ENCODE assay signal across 25 mouse cellular contexts in genomic region chr5:21694854-21695490, GRCm38 (mm10). TPM values are rescaled to one million over a fixed set of nuclear protein-coding genes. Genes with fewer than 3 reads are reported as not detected.
DNase-seq lines count a peak whose midpoint lies in the region; ATAC-seq and TF ChIP-seq lines count a peak whose summit lies in the region.
"Had no signal": no experiment of that assay in that cellular context is flagged by ENCODE, and none has a peak within 500 bp of the region (broad histone marks: within the 10 kb centered on the region; RNA-seq: fewer than 3 reads in every experiment).

No protein-coding gene starts in this region.

- no peaks in the 10 kb centered on the region for H3K27me3 ChIP-seq in lung, embryonic 14.5 days (ENCODE audit: insufficient read depth, low read length)
- H3K27me3 ChIP-seq in intestine, embryonic 14.5 days (replicated peaks; ENCODE audit: control insufficient read depth, insufficient read depth, low read length): no peaks in the 10 kb centered on the region
- H3K27me3 ChIP-seq in stomach, embryonic 15.5 days (replicated peaks): no peaks in the 10 kb centered on the region
- H3K27me3 ChIP-seq: embryonic facial prominence, embryonic 15.5 days; forebrain, embryonic 15.5 days; liver, embryonic 13.5 days; megakaryocyte, embryonic 14.5 days; neural tube, embryonic 13.5 days had no signal

- H3K36me3 ChIP-seq in lung, embryonic 14.5 days (ENCODE audit: insufficient read depth): no peaks in the 10 kb centered on the region
- no peaks in the 10 kb centered on the region for H3K36me3 ChIP-seq in intestine, embryonic 14.5 days (ENCODE audit: control insufficient read depth, insufficient read depth, low read length)
- no peaks in the 10 kb centered on the region for H3K36me3 ChIP-seq in stomach, embryonic 15.5 days
- H3K36me3 ChIP-seq: embryonic facial prominence, embryonic 15.5 days; forebrain, embryonic 15.5 days; heart, embryonic 10.5 days; liver, embryonic 13.5 days; neural tube, embryonic 13.5 days had no signal

- no peak for TF ChIP-seq CTCF in lung, embryonic 14.5 days (IDR thresholded peaks at IDR 0.05; ENCODE audit: low read depth)

- H3K4me1 ChIP-seq in lung, embryonic 14.5 days (ENCODE audit: insufficient read depth): no peaks in the 10 kb centered on the region
- no peaks in the 10 kb centered on the region for H3K4me1 ChIP-seq in intestine, embryonic 14.5 days (replicated peaks; ENCODE audit: control insufficient read depth, insufficient read depth, low read length)
- no peaks in the 10 kb centered on the region for H3K4me1 ChIP-seq in stomach, embryonic 15.5 days
- H3K4me1 ChIP-seq: embryonic facial prominence, embryonic 15.5 days; heart, embryonic 10.5 days had no signal

- WGBS in lung, embryonic 14.5 days: 81% methylated on average over 3 of the region's 3 CpGs
- 81% methylated on average over 3 of the region's 3 CpGs for whole genome bisulfite sequencing in intestine, embryonic 14.5 days
- WGBS in stomach, embryonic 15.5 days: 64% methylated on average over 3 of the region's 3 CpGs

- no peak overlapping the region for H3K4me2 ChIP-seq in lung, embryonic 14.5 days
- no peak overlapping the region for H3K4me2 ChIP-seq in intestine, embryonic 14.5 days (ENCODE audit: low read length)
- no peak overlapping the region for H3K4me2 ChIP-seq in stomach, embryonic 15.5 days
- H3K4me2 ChIP-seq: embryonic facial prominence, embryonic 15.5 days; forebrain, embryonic 15.5 days; liver, embryonic 13.5 days; neural tube, embryonic 13.5 days had no signal

- H3K9ac ChIP-seq in lung, embryonic 14.5 days: no peak overlapping the region
- no peak overlapping the region for H3K9ac ChIP-seq in intestine, embryonic 14.5 days (ENCODE audit: low read length)
- H3K9ac ChIP-seq in stomach, embryonic 15.5 days: no peak overlapping the region
- H3K9ac ChIP-seq: embryonic facial prominence, embryonic 15.5 days; forebrain, embryonic 15.5 days; liver, embryonic 13.5 days; neural tube, embryonic 13.5 days had no signal

- no peak for DNase-seq in cerebellum, postnatal 10 days
- no peak for DNase-seq in lung, embryonic 14.5 days
- no peak for DNase-seq in lung, postnatal 4 days
- no peak for DNase-seq in intestine, embryonic 14.5 days (ENCODE audit: low spot score)
- DNase-seq in kidney, postnatal 10 days: no peak
- no peak for DNase-seq in MN1 (ENCODE audit: low spot score)
- DNase-seq: adrenal gland, postnatal 14 days; cerebellum, adult 9-10 months; gastrocnemius, postnatal 36 days; kidney, adult 2 months; kidney, postnatal 14 days; liver, embryonic 13.5 days; lung, postnatal 14 days; midbrain, embryonic 14.5 days; retina, postnatal 1 day; right cerebral cortex, postnatal 25 days; thymus, adult 2 months had no signal

- H3K27ac ChIP-seq in lung, embryonic 14.5 days (ENCODE audit: low read depth): no peak overlapping the region
- no peak overlapping the region for H3K27ac ChIP-seq in intestine, embryonic 14.5 days (ENCODE audit: low read depth)
- H3K27ac ChIP-seq in stomach, embryonic 15.5 days: no peak overlapping the region
- H3K27ac ChIP-seq: embryonic facial prominence, embryonic 15.5 days; forebrain, embryonic 15.5 days; heart, embryonic 10.5 days; hindbrain, postnatal 0 days; liver, embryonic 13.5 days; neural tube, embryonic 13.5 days had no signal

- H3K4me3 ChIP-seq in lung, embryonic 14.5 days (ENCODE audit: low read depth, low read length): no peak overlapping the region
- no peak overlapping the region for H3K4me3 ChIP-seq in intestine, embryonic 14.5 days (ENCODE audit: low read depth, low read length)
- no peak overlapping the region for H3K4me3 ChIP-seq in stomach, embryonic 15.5 days (replicated peaks)
- H3K4me3 ChIP-seq: embryonic facial prominence, embryonic 15.5 days; forebrain, embryonic 15.5 days; heart, embryonic 10.5 days; liver, embryonic 13.5 days; megakaryocyte, embryonic 14.5 days; neural tube, embryonic 13.5 days had no signal

- ATAC-seq in cerebellum, adult (ENCODE audit: insufficient number of reproducible peaks, low FRiP score, low TSS enrichment): 0 out of 2 replicates have a peak, but pooled peaks have one; percentile 20
- ATAC-seq in lung, embryonic 14.5 days (ENCODE audit: insufficient read depth): peak; percentile 62; the same call in 1 of the 2 replicates
- ATAC-seq in intestine, embryonic 14.5 days (replicated peaks; ENCODE audit: low FRiP score, low TSS enrichment, low read depth): 0 out of 2 replicates have a peak, but pooled peaks have one; percentile 15
- peak; percentile 58 for ATAC-seq in stomach, embryonic 15.5 days (ENCODE audit: insufficient read depth, low FRiP score, low read depth)
- ATAC-seq: forebrain, embryonic 15.5 days; hindbrain, postnatal 0 days had no signal

- H3K9me3 ChIP-seq in lung, embryonic 14.5 days (ENCODE audit: low read depth, low read length): no peaks in the 10 kb centered on the region
- H3K9me3 ChIP-seq in intestine, embryonic 14.5 days (ENCODE audit: control insufficient read depth, low read length): no peaks in the 10 kb centered on the region
- H3K9me3 ChIP-seq in stomach, embryonic 15.5 days: no peaks in the 10 kb centered on the region
- H3K9me3 ChIP-seq: embryonic facial prominence, embryonic 15.5 days; forebrain, embryonic 15.5 days; heart, embryonic 10.5 days; liver, embryonic 13.5 days; neural tube, embryonic 13.5 days had no signal

RNA-seq across cellular contexts. Expression of gene Napepld, which starts 6.2 kb away (rescaled TPM):
- polyA plus RNA-seq in lung, embryonic 14.5 days (2014; fragmentation: Nextera tagmentation; extraction: Ambion mirVana): 5.1 and 5.5 TPM in 2 replicates
- polyA plus RNA-seq in intestine, embryonic 14.5 days (2014; fragmentation: Nextera tagmentation; extraction: Ambion mirVana): 4.2 and 5.1 TPM in 2 replicates
- polyA plus RNA-seq in stomach, embryonic 15.5 days (2015; fragmentation: Nextera tagmentation; extraction: Ambion mirVana): 2.6 and 3.3 TPM in 2 replicates

RNA-seq across cellular contexts. Expression of gene Pmpcb, which starts 42.0 kb away (rescaled TPM):
- 85.6 TPM in 2 replicates for polyA plus RNA-seq in lung, embryonic 14.5 days (2014; fragmentation: Nextera tagmentation; extraction: Ambion mirVana)
- polyA plus RNA-seq in intestine, embryonic 14.5 days (2014; fragmentation: Nextera tagmentation; extraction: Ambion mirVana): 78.4 and 84.1 TPM in 2 replicates
- 75.9 and 78.2 TPM in 2 replicates for polyA plus RNA-seq in stomach, embryonic 15.5 days (2015; fragmentation: Nextera tagmentation; extraction: Ambion mirVana)

RNA-seq across cellular contexts. Expression of gene Armc10, which starts 49.4 kb away (rescaled TPM):
- polyA plus RNA-seq in lung, embryonic 14.5 days (2014; fragmentation: Nextera tagmentation; extraction: Ambion mirVana): 53.6 and 54.4 TPM in 2 replicates
- polyA plus RNA-seq in intestine, embryonic 14.5 days (2014; fragmentation: Nextera tagmentation; extraction: Ambion mirVana): 52.3 and 56.8 TPM in 2 replicates
- 33.8 and 35.6 TPM in 2 replicates for polyA plus RNA-seq in stomach, embryonic 15.5 days (2015; fragmentation: Nextera tagmentation; extraction: Ambion mirVana)

RNA-seq across cellular contexts. Expression of gene Fbxl13, which starts 49.5 kb away (rescaled TPM):
- 0.49 and 0.50 TPM in 2 replicates for polyA plus RNA-seq in lung, embryonic 14.5 days (2014; fragmentation: Nextera tagmentation; extraction: Ambion mirVana)
- 0.23 and 0.35 TPM in 2 replicates for polyA plus RNA-seq in intestine, embryonic 14.5 days (2014; fragmentation: Nextera tagmentation; extraction: Ambion mirVana)
- polyA plus RNA-seq in stomach, embryonic 15.5 days (2015; fragmentation: Nextera tagmentation; extraction: Ambion mirVana): 0.13 and 0.36 TPM in 2 replicates
